Mouse (Mus musculus) CD4-positive, CD25-positive, alpha-beta regulatory T cell, adult 9 weeks (primary cell): ENCODE data around the gene Zfp606. TPM values are rescaled to one million over a fixed set of nuclear protein-coding genes. Genes with fewer than 3 reads are reported as not detected.

Source experiments
- polyA plus RNA-seq: library from polyadenylated mRNA; unstranded; fragments of 100-300 nt; shearing (Covaris generic); gene quantifications from one replicate; pipeline ENCODE4 v1.2.1, GENCODE M21; 2017

Zfp606 gene
- polyA plus RNA-seq: 12.3 TPM

DNA sequence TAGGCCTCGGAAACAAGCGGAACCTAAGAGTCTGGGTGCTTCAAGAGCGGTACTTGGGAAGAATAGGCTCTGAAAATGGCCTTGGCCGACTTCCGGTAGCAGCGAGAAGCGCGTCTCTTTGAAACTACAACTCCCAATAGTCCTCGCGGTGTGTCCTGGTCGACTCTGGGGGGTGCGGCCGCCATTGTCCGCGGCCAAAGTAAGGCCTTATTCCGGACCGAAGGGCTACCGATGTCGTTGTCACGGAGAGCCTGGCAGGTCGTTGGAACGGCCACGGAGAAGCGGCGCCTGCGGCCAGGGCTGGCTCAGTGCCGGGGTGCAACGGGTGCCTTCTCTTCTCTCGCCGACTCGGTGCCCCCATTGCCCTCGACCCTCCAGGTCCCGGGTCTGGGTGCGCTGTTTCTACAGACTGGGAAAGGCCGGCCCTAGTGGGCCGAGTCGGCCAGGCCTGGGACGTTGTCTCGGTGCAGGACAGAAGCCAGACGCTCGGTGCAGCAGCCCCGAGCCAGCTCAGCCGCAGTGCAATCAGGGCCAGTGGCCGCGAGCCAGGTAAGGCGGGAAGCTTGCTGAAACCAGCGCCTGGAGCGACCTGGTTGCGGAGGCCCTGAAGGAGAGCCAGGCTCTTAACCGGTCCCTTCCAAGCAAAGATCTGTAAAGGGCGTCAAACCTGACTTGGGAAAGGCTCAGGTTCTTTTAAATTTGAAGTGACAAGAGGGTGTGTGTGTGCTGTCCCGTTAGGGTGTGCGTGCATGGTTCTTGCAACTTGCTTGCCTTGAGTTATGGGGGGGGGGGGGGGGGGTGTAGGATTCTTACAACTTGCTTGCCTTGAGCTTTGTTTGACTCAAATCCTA, at the start of gene Zfp606:
Gene Zfp606 (plus strand): TSS at position 136 of the 851 bp plus-strand sequence.

DNA sequence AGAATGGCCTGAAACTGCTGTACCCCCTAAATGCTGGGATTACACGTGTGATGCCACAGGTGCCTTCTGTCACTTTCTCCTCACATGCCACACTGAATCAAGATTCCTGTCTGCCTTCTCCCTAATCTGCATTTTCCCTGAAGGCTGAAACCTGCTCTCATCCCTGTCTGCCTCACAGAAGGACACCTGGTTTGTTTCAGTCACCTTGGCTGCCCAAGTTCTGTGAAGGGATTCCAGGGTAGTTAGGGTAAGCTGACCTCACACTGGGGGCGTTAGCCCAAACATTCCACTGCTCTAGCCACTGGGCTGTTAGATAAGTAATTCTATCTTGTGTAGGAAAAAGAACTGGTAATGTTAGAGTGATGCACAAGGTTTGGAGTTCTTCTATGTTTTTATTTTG, 34.1 kb downstream of the Zfp606 start, which contains the start of gene 2900092C05Rik:
Gene 2900092C05Rik (plus strand): TSS at position 301 of the 400 bp plus-strand sequence.

Other genes starting within 250 kb of the Zfp606 start
- gene Vmn1r81, start 210.0 kb upstream of the Zfp606 start, polyA plus RNA-seq: not detected
- not detected for gene Vmn1r82, start 177.9 kb upstream of the Zfp606 start, polyA plus RNA-seq
- not detected for gene Vmn1r83, start 148.8 kb upstream of the Zfp606 start, polyA plus RNA-seq
- gene Vmn1r84, start 109.0 kb upstream of the Zfp606 start, polyA plus RNA-seq: not detected
- 4.2 TPM for gene Zfp551, start 55.5 kb upstream of the Zfp606 start, polyA plus RNA-seq
- not detected for gene 2900092C05Rik, start 34.2 kb downstream of the Zfp606 start, polyA plus RNA-seq
- 0.06 TPM for gene Vmn2r53, start 130.5 kb downstream of the Zfp606 start, polyA plus RNA-seq
- not detected for gene Vmn2r54, start 162.0 kb downstream of the Zfp606 start, polyA plus RNA-seq
- gene Vmn2r55, start 206.7 kb downstream of the Zfp606 start, polyA plus RNA-seq: not detected